Mouse (Mus musculus) macrophage (primary cell): Measurements from ENCODE around the gene Shisa3. TPM values are rescaled to one million over a fixed set of nuclear protein-coding genes. Genes with fewer than 3 reads are reported as not detected.

ENCODE experiments used
- H3K27ac ChIP-seq: fragments of 350-480 bp; formaldehyde crosslinking; 2 replicates; pipeline ENCODE4 v1.9.0; 2021
- H3K36me3 ChIP-seq: fragments of 350-480 bp; formaldehyde crosslinking; 2 replicates; pipeline ENCODE4 v1.9.0; 2021; ENCODE audit errors: inconsistent target
- H3K4me3 ChIP-seq: fragments of 350-480 bp; formaldehyde crosslinking; 2 replicates; pipeline ENCODE4 v1.9.0; 2021; ENCODE audit errors: inconsistent target
- H3K79me2 ChIP-seq: fragments of 350-480 bp; formaldehyde crosslinking; 2 replicates; pipeline ENCODE4 v1.9.0; 2021; ENCODE audit errors: inconsistent target
- WGBS: methylation state at CpG from one replicate; pipeline ENCODE4 v1.1.7; 2026; ENCODE audit warnings: inconsistent platforms; ENCODE audit not compliant: missing documents; 5-methylcytosine and 5-hydroxymethylcytosine counted together
- polyA plus RNA-seq: library from polyadenylated mRNA; stranded (reverse); fragments of 250-400 nt; gene quantifications from 3 replicates; pipeline ENCODE4 v1.2.4, GENCODE M21; 2018; ENCODE audit warnings: inconsistent platforms

Shisa3 gene
- polyA plus RNA-seq, 1 experiment from 2014 or later, result not detected

GRCm38 (mm10) chr5:67647568-67647967, 39.9 kb downstream of the Shisa3 start:
- 94% methylated on average over 21 of the region's 21 CpGs for WGBS
- no peak overlapping the region for H3K27ac ChIP-seq
- H3K4me3 ChIP-seq, result no peak overlapping the region
- no peaks in the 10 kb centered on the region for H3K79me2 ChIP-seq
- peaks cover 73% of the 10 kb centered on the region; the same call in 1 of the 2 replicates for H3K36me3 ChIP-seq

DNA sequence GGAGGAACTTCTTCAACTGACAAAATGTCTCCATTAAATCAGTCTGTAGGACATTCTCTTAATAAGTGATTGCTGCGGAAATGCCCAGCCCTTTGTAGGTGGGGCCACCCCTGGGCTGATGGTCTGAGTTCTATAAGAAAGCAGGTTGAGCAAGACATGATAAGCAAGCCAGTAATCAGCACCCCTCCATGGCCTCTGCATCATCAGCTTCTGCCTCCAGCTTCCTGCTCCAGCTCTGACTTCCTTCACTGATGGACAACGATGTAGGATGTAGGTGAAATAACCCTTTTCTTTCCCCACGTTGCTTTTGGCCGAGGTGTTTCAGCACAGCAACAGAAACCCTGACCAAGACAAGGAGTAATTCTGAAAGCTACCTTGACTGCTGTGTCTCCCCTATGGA, 41.5 kb downstream of the Shisa3 start:
- Histone ChIP-seq H3K79me2 (no peaks in the 10 kb centered on the region), H3K27ac (no peak overlapping the region), H3K4me3 (no peak overlapping the region), H3K36me3 (peaks cover 83% of the 10 kb centered on the region)
- WGBS, result 90% methylated on average over 4 of the region's 4 CpGs

DNA sequence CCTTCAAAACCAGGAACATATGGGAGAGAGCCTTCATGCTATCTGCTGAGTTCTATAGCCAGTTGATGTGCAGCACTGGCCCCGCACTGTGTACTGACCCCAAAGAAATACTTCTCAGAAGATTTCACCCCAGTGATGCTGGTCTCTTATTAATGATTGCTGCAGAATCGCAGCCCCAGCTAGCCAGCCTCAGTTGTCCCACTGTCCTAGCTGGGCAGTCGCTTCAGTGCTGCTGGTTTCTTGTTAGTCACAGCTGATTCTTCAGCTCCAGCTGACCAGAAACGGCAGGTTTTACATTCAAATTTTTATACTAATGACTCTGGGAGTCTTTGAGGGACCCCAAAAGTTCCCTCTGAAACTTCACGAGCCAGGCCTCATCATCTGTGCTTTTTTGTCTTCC, 42.3 kb downstream of the Shisa3 start:
- WGBS, result 94% methylated on average over 5 of the region's 5 CpGs
- H3K79me2 ChIP-seq, result no peaks in the 10 kb centered on the region
- no peak overlapping the region for H3K4me3 ChIP-seq
- peaks cover 83% of the 10 kb centered on the region for H3K36me3 ChIP-seq
- H3K27ac ChIP-seq, result no peak overlapping the region

- Histone ChIP-seq H3K79me2 (no peaks in the 10 kb centered on the region), H3K27ac (no peak overlapping the region), H3K36me3 (peaks cover 86% of the 10 kb centered on the region), H3K4me3 (no peak overlapping the region)
- WGBS, result 98% methylated on average over 4 of the region's 4 CpGs
Observed at GRCm38 (mm10) chr5:67652468-67652867, 44.8 kb downstream of the Shisa3 start.

DNA sequence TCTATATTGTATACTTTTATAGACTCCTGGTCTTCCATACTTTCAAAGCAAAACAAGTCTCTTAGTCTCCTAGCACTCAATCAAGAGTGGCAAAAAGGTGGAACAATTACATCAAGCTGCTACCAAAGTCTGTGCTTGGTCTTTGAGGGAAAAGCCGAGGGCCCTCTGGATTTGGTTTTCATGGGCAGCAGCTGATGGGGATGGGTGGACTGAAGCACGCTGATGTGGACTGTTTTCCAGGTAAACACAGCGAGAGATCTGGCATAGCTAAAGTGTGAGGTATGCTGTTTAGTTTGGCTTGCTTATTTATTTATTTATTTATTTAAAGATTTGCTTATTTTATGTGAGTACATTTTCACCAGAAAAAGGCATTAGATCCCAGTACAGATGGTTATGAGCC, 45.9 kb downstream of the Shisa3 start:
- H3K4me3 ChIP-seq, result no peak overlapping the region
- H3K27ac ChIP-seq, result no peak overlapping the region
- no peaks in the 10 kb centered on the region for H3K79me2 ChIP-seq
- WGBS, result 95% methylated on average over 3 of the region's 3 CpGs
- peaks cover 84% of the 10 kb centered on the region for H3K36me3 ChIP-seq

DNA sequence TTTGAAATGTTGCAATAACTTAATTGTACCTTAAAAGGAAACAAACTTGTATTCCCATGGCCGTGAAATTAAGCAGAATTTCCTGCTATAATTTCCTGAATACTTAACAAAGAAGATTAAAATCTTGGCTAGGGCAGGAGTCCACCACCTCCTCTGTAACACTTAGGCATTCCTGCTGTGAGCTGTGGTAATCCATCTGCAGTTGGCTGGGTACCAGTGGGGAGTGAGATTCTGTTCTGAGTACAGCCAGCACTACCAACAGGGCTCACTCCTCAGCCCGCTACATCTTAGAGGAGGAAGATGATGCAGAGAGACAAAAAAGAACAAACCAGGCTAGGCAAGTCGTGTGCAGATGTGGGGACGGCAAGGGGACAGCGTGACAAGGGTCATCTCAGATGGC, 46.9 kb downstream of the Shisa3 start:
- H3K36me3 ChIP-seq, result peaks cover 86% of the 10 kb centered on the region

GRCm38 (mm10) chr5:67655696-67656519, 48.2 kb downstream of the Shisa3 start:
- WGBS, result 95% methylated on average over 14 of the region's 14 CpGs
- no peak overlapping the region for H3K4me3 ChIP-seq
- H3K27ac ChIP-seq, result no peak overlapping the region
- H3K79me2 ChIP-seq, result no peaks in the 10 kb centered on the region
- H3K36me3 ChIP-seq, result peaks cover 85% of the 10 kb centered on the region

More for the DNA sequence above, 46.9 kb downstream of the Shisa3 start:
- H3K4me3 ChIP-seq, result no peak overlapping the region
- H3K27ac ChIP-seq, result no peak overlapping the region
- WGBS, result 95% methylated on average over 5 of the region's 5 CpGs
- H3K79me2 ChIP-seq, result no peaks in the 10 kb centered on the region

GRCm38 (mm10) chr5:67656821-67657259, 49.2 kb downstream of the Shisa3 start:
- no peaks in the 10 kb centered on the region for H3K79me2 ChIP-seq
- peaks cover 82% of the 10 kb centered on the region for H3K36me3 ChIP-seq
- H3K27ac ChIP-seq, result no peak overlapping the region
- H3K4me3 ChIP-seq, result no peak overlapping the region
- 97% methylated on average over 13 of the region's 13 CpGs for WGBS

- H3K79me2 ChIP-seq, result no peaks in the 10 kb centered on the region
- no peak overlapping the region for H3K27ac ChIP-seq
- no peak overlapping the region for H3K4me3 ChIP-seq
- 98% methylated on average over 7 of the region's 9 CpGs for WGBS
- peaks cover 73% of the 10 kb centered on the region for H3K36me3 ChIP-seq
Observed at GRCm38 (mm10) chr5:67659864-67660263, 52.2 kb downstream of the Shisa3 start.

GRCm38 (mm10) chr5:67662715-67663114, 55.0 kb downstream of the Shisa3 start:
- Histone ChIP-seq H3K36me3 (peaks cover 78% of the 10 kb centered on the region), H3K4me3 (no peak overlapping the region), H3K27ac (no peak overlapping the region), H3K79me2 (no peaks in the 10 kb centered on the region)
- WGBS, result 90% methylated on average over 6 of the region's 6 CpGs

DNA sequence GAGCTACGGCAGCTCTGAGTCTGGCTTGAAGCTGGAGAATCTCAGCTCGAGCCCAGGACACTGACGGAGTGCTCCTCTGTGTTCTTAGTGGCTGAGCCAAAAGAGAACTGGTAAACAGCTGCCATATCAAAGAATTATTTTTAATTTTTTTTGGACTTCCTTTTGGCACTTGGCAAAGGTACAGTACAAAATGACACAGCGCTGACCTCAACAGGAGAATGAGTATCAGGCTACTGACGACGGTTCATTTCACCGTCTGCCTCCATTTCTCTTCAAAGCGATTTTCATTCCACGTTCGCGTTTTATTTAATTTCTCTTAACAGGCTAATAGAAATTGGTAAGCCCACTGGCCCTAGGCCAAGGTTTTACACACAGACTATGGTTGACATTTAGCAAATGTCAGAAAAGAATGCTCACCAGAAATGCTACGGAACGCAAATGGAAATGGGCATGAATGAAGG, 61.8 kb downstream of the Shisa3 start:
- peaks cover 62% of the 10 kb centered on the region for H3K36me3 ChIP-seq
- H3K27ac ChIP-seq, result no peak overlapping the region
- 64% methylated on average over 13 of the region's 13 CpGs for WGBS
- no peak overlapping the region for H3K4me3 ChIP-seq
- H3K79me2 ChIP-seq, result no peaks in the 10 kb centered on the region

GRCm38 (mm10) chr5:67670158-67670557, 62.5 kb downstream of the Shisa3 start:
- Histone ChIP-seq H3K79me2 (no peaks in the 10 kb centered on the region), H3K27ac (no peak overlapping the region), H3K36me3 (peaks cover 55% of the 10 kb centered on the region), H3K4me3 (no peak overlapping the region)
- WGBS, result 57% methylated on average over 6 of the region's 6 CpGs

DNA sequence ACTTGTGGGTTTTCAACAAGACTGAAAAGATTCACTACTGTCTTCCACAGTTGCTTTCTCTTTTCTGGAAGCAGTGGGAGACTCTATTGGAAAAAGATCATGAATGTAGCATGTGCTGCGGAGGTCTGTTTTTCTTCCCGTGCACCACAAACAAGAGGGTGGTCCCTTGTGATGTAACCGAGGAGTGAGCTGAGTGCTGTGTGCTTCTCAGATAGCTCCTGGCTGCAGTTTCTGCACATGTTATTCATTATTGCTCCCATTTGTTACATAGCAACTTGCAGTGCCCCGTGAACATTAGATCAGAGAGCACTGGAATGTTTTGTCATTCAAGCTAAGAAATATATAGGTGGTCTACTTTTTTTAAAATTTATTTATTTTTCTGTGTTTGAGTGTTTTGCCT, 65.3 kb downstream of the Shisa3 start:
- Histone ChIP-seq H3K36me3 (peaks cover 53% of the 10 kb centered on the region; the same call in 1 of the 2 replicates), H3K4me3 (no peak overlapping the region)

More for the DNA sequence above, 65.3 kb downstream of the Shisa3 start:
- no peaks in the 10 kb centered on the region for H3K79me2 ChIP-seq
- 98% methylated on average over 4 of the region's 4 CpGs for WGBS
- no peak overlapping the region for H3K27ac ChIP-seq
